Mouse (Mus musculus): Measurements from ENCODE around the gene Hacl1.

Hacl1 gene

DNA sequence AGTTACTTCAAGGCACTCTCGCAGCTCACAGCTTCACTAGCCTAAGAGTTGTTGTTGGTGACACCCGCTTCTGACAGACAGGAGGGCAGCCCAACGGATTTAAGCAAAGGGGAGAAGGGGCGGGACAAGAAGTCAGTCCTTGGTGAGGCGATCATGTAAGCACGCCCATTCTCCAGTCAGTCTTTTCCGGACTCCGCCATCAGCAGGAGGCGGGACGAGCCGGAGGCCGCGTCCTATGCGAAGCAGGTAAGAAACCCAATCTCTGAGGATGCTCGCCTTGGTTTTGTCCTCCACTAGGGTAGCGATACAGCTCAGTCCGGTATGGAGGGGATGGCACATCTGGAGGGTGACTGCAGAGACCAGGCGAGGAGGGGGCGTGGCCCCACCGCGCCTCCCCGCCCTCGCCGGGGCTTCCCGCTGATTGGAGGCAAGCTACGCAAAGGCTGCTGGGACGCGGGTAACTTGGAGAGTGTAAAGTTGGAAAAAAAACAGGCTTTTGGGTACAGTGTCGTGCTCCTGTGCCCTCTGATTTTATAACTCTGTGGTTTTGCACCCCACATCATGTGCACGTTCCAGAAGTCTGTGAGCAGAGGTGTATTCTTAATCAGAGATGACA is at the start of gene Hacl1, which contains the start of gene Btd:
Gene Hacl1 (minus strand): TSS at position 397 of the 616 bp plus-strand sequence.
Gene Btd (plus strand): TSS at position 139 of the 616 bp plus-strand sequence.
- DNase-seq (ENCODE audit: low spot score) = peak; percentile 73

- no peak for DNase-seq (ENCODE audit: low spot score)
Observed at GRCm38 (mm10) chr14:31686231-31686630, 45.1 kb upstream of the Hacl1 start.

DNA sequence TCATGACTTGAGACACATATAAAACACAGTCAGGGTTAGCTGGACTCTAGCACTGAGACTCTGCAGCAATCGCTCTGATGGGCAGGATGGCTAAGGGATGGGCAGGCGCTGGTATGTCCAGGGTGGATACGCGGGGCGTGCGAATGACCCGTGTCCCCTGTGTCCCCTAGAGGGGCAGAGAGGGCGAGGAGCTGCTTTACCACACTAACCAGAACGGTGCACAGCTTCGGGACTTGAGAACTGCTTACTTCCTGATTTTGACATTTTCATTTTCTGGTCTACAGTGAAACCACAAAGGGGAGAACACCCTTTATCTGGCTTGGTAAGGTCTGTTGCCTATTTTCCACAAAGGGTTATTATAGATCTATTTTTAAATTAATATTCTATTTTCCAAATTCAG is 44.6 kb upstream of the Hacl1 start:
- DNase-seq (ENCODE audit: low spot score) = no peak

GRCm38 (mm10) chr14:31684343-31685040 is 43.4 kb upstream of the Hacl1 start:
- no peak for DNase-seq (ENCODE audit: low spot score)

DNA sequence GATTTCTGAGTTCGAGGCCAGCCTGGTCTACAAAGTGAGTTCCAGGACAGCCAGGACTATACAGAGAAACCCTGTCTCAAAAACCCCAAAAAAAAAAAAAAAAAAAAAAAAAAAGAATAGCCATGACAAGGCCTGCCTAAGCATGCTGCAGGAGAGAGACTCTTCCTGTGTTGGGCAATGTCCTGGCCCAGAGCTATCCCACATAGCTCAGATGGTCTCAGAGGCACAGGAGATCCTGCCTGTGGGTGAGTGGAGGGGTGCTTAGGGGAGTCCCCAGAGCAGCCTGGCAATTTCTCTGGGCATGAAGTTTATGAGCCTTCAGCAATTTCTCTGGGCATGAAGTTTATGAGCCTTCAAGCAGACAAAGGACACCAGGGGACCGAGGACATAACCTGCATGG is 42.5 kb upstream of the Hacl1 start:
- DNase-seq (ENCODE audit: low spot score) = no peak

- no peak for DNase-seq (ENCODE audit: low spot score)
Observed at GRCm38 (mm10) chr14:31681931-31682555, 41.0 kb upstream of the Hacl1 start.

GRCm38 (mm10) chr14:31681291-31681690 is 40.2 kb upstream of the Hacl1 start:
- DNase-seq (ENCODE audit: low spot score) = no peak

GRCm38 (mm10) chr14:31680656-31681055 is 39.6 kb upstream of the Hacl1 start:
- DNase-seq (ENCODE audit: low spot score) = no peak

GRCm38 (mm10) chr14:31671635-31672320 is 30.7 kb upstream of the Hacl1 start:
- DNase-seq (ENCODE audit: low spot score) = no peak

DNA sequence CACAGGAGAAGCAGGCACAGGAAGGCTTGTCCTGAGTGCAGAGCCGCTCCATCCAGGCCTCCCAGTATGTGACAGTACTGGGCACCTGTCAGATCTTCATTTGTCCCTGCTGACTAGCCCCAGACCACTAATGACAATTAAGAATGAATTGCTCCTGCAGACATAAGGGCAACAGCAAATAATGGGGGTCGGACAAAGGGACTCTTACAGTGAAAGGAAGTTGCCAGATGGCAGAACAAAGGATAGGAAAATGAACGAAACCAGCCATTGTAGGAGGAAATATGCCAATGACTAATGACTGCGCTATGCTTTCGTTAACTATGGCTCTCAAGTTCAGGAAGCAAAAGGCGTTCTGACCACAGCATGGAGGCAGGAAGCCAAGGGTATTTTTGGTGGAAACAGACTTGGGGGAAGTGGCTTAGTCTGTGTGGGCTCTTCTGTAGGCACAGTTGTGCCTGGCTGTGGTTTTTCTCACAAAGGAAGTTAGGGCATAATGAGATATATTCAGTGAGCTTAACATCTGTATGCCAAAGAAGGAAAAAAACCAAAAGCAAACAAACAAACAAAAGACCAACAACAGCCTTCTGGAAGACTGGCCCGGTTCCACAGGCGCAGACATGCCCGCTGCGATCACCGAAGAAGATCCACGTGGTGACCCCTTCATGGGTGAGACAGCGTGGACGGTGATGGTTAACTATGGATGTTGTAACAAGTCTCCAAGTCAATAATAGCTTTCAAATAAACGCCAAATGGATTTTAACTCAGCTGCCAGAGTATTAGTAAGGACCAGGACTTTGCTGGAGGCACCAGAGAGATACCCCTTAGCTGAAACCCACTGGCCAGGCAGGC is 28.8 kb upstream of the Hacl1 start:
- no peak for DNase-seq (ENCODE audit: low spot score)

DNA sequence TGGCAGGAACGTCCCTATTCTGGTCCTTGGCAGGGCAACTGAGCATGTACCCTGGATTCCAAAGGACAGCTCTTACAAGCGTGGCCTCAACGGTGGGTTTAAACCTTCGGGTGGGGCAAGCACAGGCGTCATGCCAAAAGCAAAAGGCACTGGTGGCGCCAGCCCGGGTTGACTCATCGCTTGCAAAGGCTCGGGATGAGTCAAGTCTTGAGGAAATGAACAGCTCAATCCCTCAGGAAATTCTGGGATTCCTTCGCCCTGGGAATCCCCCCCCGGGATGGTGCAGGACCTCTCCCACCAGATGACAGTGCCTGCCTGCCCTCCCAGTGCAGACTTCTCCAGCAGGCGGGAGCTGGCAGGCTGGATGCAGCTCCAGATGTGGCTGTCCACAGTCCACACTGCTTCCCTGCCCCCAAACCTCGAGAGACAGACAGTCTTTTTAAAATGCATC is 28.1 kb upstream of the Hacl1 start:
- DNase-seq (ENCODE audit: low spot score) = no peak

- DNase-seq (ENCODE audit: low spot score) = no peak
Observed at GRCm38 (mm10) chr14:31668326-31668725, 27.2 kb upstream of the Hacl1 start.

- DNase-seq (ENCODE audit: low spot score) = no peak
Observed at GRCm38 (mm10) chr14:31667741-31668140, 26.7 kb upstream of the Hacl1 start.

DNA sequence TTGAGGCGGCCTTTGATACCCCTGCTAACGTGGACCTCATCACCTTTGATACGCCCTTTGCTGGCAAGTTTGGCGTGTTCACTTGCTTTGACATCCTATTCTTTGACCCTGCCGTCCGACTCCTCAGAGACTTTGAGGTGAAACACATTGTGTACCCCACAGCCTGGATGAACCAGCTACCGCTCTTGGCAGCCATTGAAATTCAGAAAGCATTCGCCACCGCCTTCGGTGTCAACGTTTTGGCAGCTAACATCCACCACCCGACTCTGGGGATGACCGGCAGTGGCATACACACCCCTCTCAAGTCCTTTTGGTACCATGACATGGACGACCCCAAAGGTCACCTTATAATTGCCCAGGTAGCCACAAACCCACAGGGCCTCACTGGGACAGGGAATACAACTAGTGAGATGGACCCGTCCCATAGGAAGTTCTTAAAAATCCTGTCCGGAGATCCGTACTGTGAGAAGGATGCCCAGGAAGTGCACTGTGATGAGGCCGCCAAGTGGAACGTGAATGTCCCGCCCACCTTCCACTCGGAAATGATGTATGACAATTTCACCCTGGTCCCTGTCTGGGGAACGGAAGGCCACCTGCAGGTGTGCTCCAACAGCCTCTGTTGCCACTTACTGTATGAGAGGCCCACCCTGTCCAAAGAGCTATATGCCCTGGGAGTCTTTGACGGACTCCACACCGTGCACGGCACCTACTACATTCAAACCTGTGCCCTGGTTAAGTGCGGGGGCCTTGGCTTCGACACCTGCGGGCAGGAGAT is 26.0 kb upstream of the Hacl1 start:
- no peak for DNase-seq (ENCODE audit: low spot score)

- DNase-seq (ENCODE audit: low spot score) = no peak
Observed at GRCm38 (mm10) chr14:31665566-31665940, 24.5 kb upstream of the Hacl1 start.

GRCm38 (mm10) chr14:31664903-31665565 is 23.9 kb upstream of the Hacl1 start:
- DNase-seq (ENCODE audit: low spot score) = no peak

DNA sequence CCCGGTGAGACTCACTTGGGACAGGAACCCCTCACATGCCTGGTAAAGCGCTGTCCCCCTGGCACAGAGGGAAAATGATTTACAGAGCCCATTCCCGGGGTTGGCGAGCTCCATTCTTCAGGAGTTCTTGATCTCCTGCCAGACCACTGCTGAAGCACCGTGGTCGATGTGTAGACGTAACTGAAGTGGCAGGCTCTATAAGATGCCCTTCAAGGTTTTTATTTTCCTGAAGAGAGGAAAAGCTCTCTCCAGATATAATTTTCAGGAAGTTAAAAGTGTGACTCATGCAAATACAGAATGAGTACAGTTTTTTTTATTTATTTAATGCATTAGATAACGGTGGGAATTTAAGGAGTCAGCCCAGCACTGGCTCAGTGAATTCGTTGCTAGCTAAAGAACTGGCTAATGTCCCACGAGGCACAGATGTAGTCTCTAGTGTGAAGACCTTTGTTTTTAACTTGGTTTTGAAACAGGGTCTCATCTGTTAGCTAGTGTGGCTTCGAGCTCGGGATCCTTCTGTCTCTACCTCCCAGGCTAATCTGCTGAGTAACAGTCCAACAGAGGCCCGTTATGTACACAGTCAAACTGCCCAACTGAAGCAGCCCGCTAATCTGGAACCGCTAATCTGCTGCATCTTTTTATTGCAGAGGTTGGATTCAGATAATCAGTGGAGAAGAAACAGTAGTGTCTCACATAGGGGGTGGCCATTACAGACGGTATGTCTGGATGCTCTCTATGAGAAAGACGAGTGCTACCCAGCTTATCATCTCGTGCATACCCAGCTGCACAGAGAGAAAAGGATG is 23.2 kb upstream of the Hacl1 start:
- no peak for DNase-seq (ENCODE audit: low spot score)

DNA sequence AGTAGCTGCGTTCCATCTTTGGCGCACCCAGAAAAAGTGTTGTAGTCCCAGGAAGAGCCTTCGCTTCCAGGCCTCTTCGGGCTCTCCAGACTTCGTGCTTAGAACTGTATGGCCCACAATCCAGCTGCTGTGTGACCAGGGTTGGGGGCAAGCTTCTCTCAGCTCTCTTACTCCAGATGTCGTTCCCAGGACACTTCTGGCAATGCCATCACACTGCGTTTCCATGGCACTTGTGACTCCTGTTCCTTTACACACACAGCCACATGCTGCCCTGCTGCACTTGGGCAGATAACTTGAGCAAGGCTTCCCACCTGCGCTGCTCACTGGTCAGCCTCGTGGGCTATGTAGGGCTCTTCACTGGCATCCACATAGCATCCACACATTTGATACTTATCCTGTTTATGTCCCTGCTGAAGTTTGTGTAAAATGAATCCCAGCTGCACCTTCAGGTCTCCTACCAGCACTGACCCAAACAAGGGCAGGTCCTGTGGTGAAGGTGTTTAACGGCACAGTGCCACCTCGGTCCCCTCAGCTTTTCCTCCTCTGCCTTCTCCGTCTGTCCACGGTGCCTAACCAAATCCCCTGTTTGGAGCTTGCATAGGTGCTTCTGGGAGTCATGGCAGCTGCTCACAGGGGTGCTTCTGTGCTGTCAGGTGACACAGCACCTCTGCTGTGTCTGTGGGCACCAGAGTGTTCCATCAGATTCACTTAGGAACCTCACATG is 22.5 kb upstream of the Hacl1 start:
- DNase-seq (ENCODE audit: low spot score) = no peak
